Mouse (Mus musculus) MEL (cell line): ENCODE results near the gene Cyp2d22. TPM values are rescaled to one million over a fixed set of nuclear protein-coding genes. Genes with fewer than 3 reads are reported as not detected.

Experiments
- DNase-seq: peaks from one replicate; pipeline ENCODE4 v3.0.0; 2011; ENCODE audit warnings: low read depth, low spot score
- H3K27ac ChIP-seq: 2 replicates; pipeline ENCODE4 v1.5.1; 2012; ENCODE audit warnings: low read depth, mild to moderate bottlenecking, control low read depth, low read length, moderate library complexity; ENCODE audit not compliant: control insufficient read depth
- H3K27me3 ChIP-seq, 2 experiments: fragments of 150-350 bp in 1 of 2; sonication (generic) in 1 of 2; 2 replicates each; pipeline ENCODE4 v1.6.1; 2012; ENCODE audit warnings: low read length in 2 of 2, mild to moderate bottlenecking in 2 of 2, improper control_type of control experiment in 1 of 2, moderate library complexity in 1 of 2; ENCODE audit not compliant: insufficient read depth in 2 of 2, control insufficient read depth in 1 of 2
- H3K36me3 ChIP-seq, 2 experiments: 2 replicates each; pipeline ENCODE4 v1.6.1; 2012 to 2014; ENCODE audit warnings: low read length in 2 of 2, improper control_type of control experiment in 1 of 2, inconsistent platforms in 1 of 2, mild to moderate bottlenecking in 1 of 2; ENCODE audit not compliant: insufficient read depth in 2 of 2, control insufficient read depth in 1 of 2
- H3K4me1 ChIP-seq, 2 experiments: fragments of 150-350 bp in 1 of 2; sonication (generic) in 1 of 2; 2 replicates each; pipeline ENCODE4 v1.6.1; 2012; ENCODE audit warnings: low read length in 2 of 2, improper control_type of control experiment in 1 of 2, mild to moderate bottlenecking in 1 of 2; ENCODE audit not compliant: insufficient read depth in 2 of 2, control insufficient read depth in 1 of 2
- H3K4me3 ChIP-seq, 2 experiments: fragments of 150-350 bp in 1 of 2; sonication (generic) in 1 of 2; 2 replicates each; pipeline ENCODE4 v1.5.1; 2012; ENCODE audit warnings: low read depth in 2 of 2, low read length in 2 of 2, mild to moderate bottlenecking in 2 of 2, moderate library complexity in 2 of 2, control low read depth in 1 of 2, improper control_type of control experiment in 1 of 2; ENCODE audit not compliant: control insufficient read depth in 1 of 2, insufficient read depth in 1 of 2
- H3K79me2 ChIP-seq: 2 replicates; pipeline ENCODE4 v1.6.1; 2012; ENCODE audit warnings: mild to moderate bottlenecking, low read length, moderate library complexity; ENCODE audit not compliant: control insufficient read depth, poor library complexity, insufficient read depth
- H3K9ac ChIP-seq: 2 replicates; pipeline ENCODE4 v1.6.1; 2012; ENCODE audit warnings: low read depth, mild to moderate bottlenecking, control low read depth, low read length, moderate library complexity; ENCODE audit not compliant: control insufficient read depth, poor library complexity, severe bottlenecking
- H3K9me3 ChIP-seq: fragments of 150-350 bp; sonication (generic); replicated peaks from 2 replicates; pipeline ENCODE4 v1.6.1; 2012; ENCODE audit warnings: mild to moderate bottlenecking, low read length, improper control_type of control experiment, moderate library complexity; ENCODE audit not compliant: insufficient read depth
- BHLHE40 ChIP-seq: IDR thresholded peaks from 2 replicates; pipeline ENCODE4 v1.6.1; 2012; ENCODE audit warnings: low read depth, mild to moderate bottlenecking, inconsistent platforms, low read length, improper control_type of control experiment, borderline replicate concordance
- CHD2 ChIP-seq: IDR thresholded peaks from 2 replicates; pipeline ENCODE4 v1.6.1; 2011; ENCODE audit warnings: low read length, improper control_type of control experiment
- E2F4 ChIP-seq: IDR thresholded peaks from 2 replicates; pipeline ENCODE4 v1.6.1; 2011; ENCODE audit warnings: low read depth, low read length, improper control_type of control experiment, borderline replicate concordance
- ELF1 ChIP-seq: IDR thresholded peaks from 2 replicates; pipeline ENCODE4 v1.6.1; 2014; ENCODE audit warnings: low read depth, mild to moderate bottlenecking, inconsistent platforms, low read length, improper control_type of control experiment, moderate library complexity
- ETS1 ChIP-seq: IDR thresholded peaks from 2 replicates; pipeline ENCODE4 v1.6.1; 2012; ENCODE audit warnings: low read depth, mild to moderate bottlenecking, inconsistent platforms, low read length, improper control_type of control experiment, moderate library complexity
- GABPA ChIP-seq: IDR thresholded peaks from 2 replicates; pipeline ENCODE4 v1.6.1; 2012; ENCODE audit warnings: low read depth, mild to moderate bottlenecking, inconsistent platforms, low read length, improper control_type of control experiment, moderate library complexity
- GATA1 ChIP-seq: IDR thresholded peaks from 2 replicates; pipeline ENCODE4 v1.6.1; 2011; ENCODE audit warnings: low read depth, low read length, improper control_type of control experiment
- HCFC1 ChIP-seq: IDR thresholded peaks from 2 replicates; pipeline ENCODE4 v1.6.1; 2012; ENCODE audit warnings: low read depth, mild to moderate bottlenecking, inconsistent platforms, low read length, improper control_type of control experiment, moderate library complexity
- JUND ChIP-seq: IDR thresholded peaks from 2 replicates; pipeline ENCODE4 v1.6.1; 2011; ENCODE audit warnings: low read depth, mild to moderate bottlenecking, improper control_type of control experiment, low read length
- MAFK ChIP-seq: IDR thresholded peaks from 2 replicates; pipeline ENCODE4 v1.6.1; 2011; ENCODE audit warnings: low read depth, mild to moderate bottlenecking, low read length, improper control_type of control experiment, borderline replicate concordance
- MAX ChIP-seq: IDR thresholded peaks from 2 replicates; pipeline ENCODE4 v1.6.1; 2011; ENCODE audit warnings: low read length, improper control_type of control experiment
- MEF2A ChIP-seq: IDR thresholded peaks from 2 replicates; pipeline ENCODE4 v1.6.1; 2014; ENCODE audit warnings: low read depth, mild to moderate bottlenecking, inconsistent platforms, low read length, improper control_type of control experiment; ENCODE audit not compliant: poor library complexity, insufficient replicate concordance, severe bottlenecking; ENCODE audit errors: extremely low read depth
- MYC ChIP-seq: IDR thresholded peaks from 2 replicates; pipeline ENCODE4 v1.6.1; 2011; ENCODE audit warnings: low read depth, mild to moderate bottlenecking, low read length, improper control_type of control experiment, moderate library complexity
- NELFE ChIP-seq: IDR thresholded peaks from 2 replicates; pipeline ENCODE4 v1.6.1; 2011; ENCODE audit warnings: low read depth, low read length, improper control_type of control experiment
- NRF1 ChIP-seq: IDR thresholded peaks from 2 replicates; pipeline ENCODE4 v1.6.1; 2014; ENCODE audit warnings: low read depth, mild to moderate bottlenecking, inconsistent platforms, low read length, improper control_type of control experiment, moderate library complexity; ENCODE audit not compliant: poor library complexity, insufficient read depth, severe bottlenecking
- POLR2AphosphoS2 ChIP-seq: IDR thresholded peaks from 2 replicates; pipeline ENCODE4 v1.6.1; 2011; ENCODE audit warnings: low read length, improper control_type of control experiment
- RAD21 ChIP-seq: IDR thresholded peaks from 2 replicates; pipeline ENCODE4 v1.6.1; 2011; ENCODE audit warnings: mild to moderate bottlenecking, low read depth, low read length, improper control_type of control experiment
- RCOR1 ChIP-seq: IDR thresholded peaks from 2 replicates; pipeline ENCODE4 v1.6.1; 2012; ENCODE audit warnings: low read depth, mild to moderate bottlenecking, inconsistent platforms, low read length, improper control_type of control experiment
- SIN3A ChIP-seq: IDR thresholded peaks from 2 replicates; pipeline ENCODE4 v1.6.1; 2012; ENCODE audit warnings: low read length, improper control_type of control experiment, inconsistent platforms
- TAL1 ChIP-seq: IDR thresholded peaks from 2 replicates; pipeline ENCODE4 v1.6.1; 2012; ENCODE audit warnings: mild to moderate bottlenecking, inconsistent platforms, low read length, moderate library complexity, mixed read lengths
- TBP ChIP-seq: IDR thresholded peaks from 2 replicates; pipeline ENCODE4 v1.8.0; 2011; ENCODE audit warnings: low read depth, low read length, improper control_type of control experiment
- UBTF ChIP-seq: IDR thresholded peaks from 2 replicates; pipeline ENCODE4 v1.6.1; 2012; ENCODE audit warnings: low read depth, mild to moderate bottlenecking, inconsistent platforms, low read length, improper control_type of control experiment, moderate library complexity, borderline replicate concordance; ENCODE audit not compliant: insufficient read depth
- USF2 ChIP-seq, 2 experiments: IDR thresholded peaks; 2 replicates each; pipeline ENCODE4 v1.6.1; 2011 to 2012; ENCODE audit warnings: improper control_type of control experiment in 2 of 2, low read length in 2 of 2, borderline replicate concordance in 1 of 2, inconsistent platforms in 1 of 2, low read depth in 1 of 2, mild to moderate bottlenecking in 1 of 2; ENCODE audit not compliant: insufficient read depth in 1 of 2
- ZNF384 ChIP-seq: IDR thresholded peaks from 2 replicates; pipeline ENCODE4 v1.6.1; 2012; ENCODE audit warnings: low read depth, mild to moderate bottlenecking, inconsistent platforms, low read length, improper control_type of control experiment
- polyA plus RNA-seq, 2 experiments: library from polyadenylated mRNA; stranded (reverse) in 1 of 2; unstranded in 1 of 2; fragments of >175 nt in 1 of 2; fragments of >200 nt in 1 of 2; gene quantifications; 2 replicates each; pipeline versions ENCODE4 v1.2.1 to v1.2.4; 2012; ENCODE audit warnings: low replicate concordance in 2 of 2, low read depth in 1 of 2; ENCODE audit not compliant: insufficient read length in 2 of 2, insufficient read depth in 1 of 2, missing spikeins in 1 of 2
- total RNA-seq: library from RNA; depleted of rRNA; stranded (reverse); fragments of 300-350 nt; gene quantifications from 2 replicates; pipeline ENCODE4 v1.2.3, GENCODE M21; 2012

The Cyp2d22 gene
- total and polyA plus RNA-seq, 3 experiments: 0.10 TPM; not detected in 2

- no peak for DNase-seq
- no peaks in the 10 kb centered on the region for H3K36me3 ChIP-seq
- no peak overlapping the region for H3K9ac ChIP-seq
- no peak overlapping the region for H3K27ac ChIP-seq
- H3K79me2 ChIP-seq: no peaks in the 10 kb centered on the region
- H3K4me1 ChIP-seq: no peaks in the 10 kb centered on the region
- H3K9me3 ChIP-seq: no peaks in the 10 kb centered on the region
- no peaks in the 10 kb centered on the region; a peak in 1 of 4 replicates for H3K27me3 ChIP-seq
- no peak for TF ChIP-seq USF2 (IDR thresholded peaks at IDR 0.05; ENCODE audit: borderline replicate concordance in 1 of 2, insufficient read depth in 1 of 2, low read depth in 1 of 2, low read length in 2 of 2)
- TF ChIP-seq MAX: no peak
- TF ChIP-seq CHD2: no peak
- TF ChIP-seq ELF1: no peak
- TF ChIP-seq ZNF384: no peak
- TF ChIP-seq BHLHE40: no peak
- TF ChIP-seq TBP: no peak
- TF ChIP-seq HCFC1: no peak
- TF ChIP-seq GATA1: no peak
- TF ChIP-seq MYC: no peak
- TF ChIP-seq RAD21: no peak
- no peak overlapping the region for H3K4me3 ChIP-seq
Observed at GRCm38 (mm10) chr15:82422935-82423334, 42.9 kb upstream of the Cyp2d22 start.

- no peaks in the 10 kb centered on the region for H3K9me3 ChIP-seq
- H3K9ac ChIP-seq: no peak overlapping the region
- no peak overlapping the region for H3K4me3 ChIP-seq
- TF ChIP-seq POLR2AphosphoS2 (no peak), UBTF (no peak), NELFE (no peak), HCFC1 (no peak), MAX (no peak), JUND (no peak), GABPA (no peak), SIN3A (no peak), ELF1 (no peak), TAL1 (no peak), RCOR1 (no peak), MEF2A (no peak), ZNF384 (no peak), GATA1 (no peak), ETS1 (no peak), E2F4 (no peak), NRF1 (no peak), MAFK (no peak)
- no peaks in the 10 kb centered on the region for H3K36me3 ChIP-seq
- peaks cover 0 to 1% of the 10 kb centered on the region in 2 experiments; a peak in 2 of 4 replicates for H3K27me3 ChIP-seq
- no peaks in the 10 kb centered on the region for H3K79me2 ChIP-seq
- no peak for DNase-seq
- H3K4me1 ChIP-seq: no peaks in the 10 kb centered on the region
- no peak overlapping the region for H3K27ac ChIP-seq
Observed at GRCm38 (mm10) chr15:82418616-82419015, 38.6 kb upstream of the Cyp2d22 start.
